Mouse (Mus musculus) gastrocnemius, adult 8-10 months (tissue): ENCODE results near the gene Car5a. TPM values are rescaled to one million over a fixed set of nuclear protein-coding genes. Genes with fewer than 3 reads are reported as not detected.

ENCODE experiments used
- DNase-seq, 2 experiments: peaks; one replicate each; pipeline ENCODE4 v3.0.0; 2022; ENCODE audit warnings: low spot score in 2 of 2
- microRNA-seq: library from miRNA; unstranded; fragments of <30 nt; microRNA quantifications from one replicate; pipeline ENCODE4 v1.2.0, GENCODE M21; 2022
- total RNA-seq, 4 experiments: library from RNA; stranded (reverse); gene quantifications; 2 replicates each; pipeline ENCODE4 v1.2.4; 2022

Gene Car5a
- total RNA-seq, 4 experiments from 2014 or later, result not detected

GRCm38 (mm10) chr8:121881921-121882320 is 62.8 kb downstream of the Car5a start:
- no peak for DNase-seq

DNA sequence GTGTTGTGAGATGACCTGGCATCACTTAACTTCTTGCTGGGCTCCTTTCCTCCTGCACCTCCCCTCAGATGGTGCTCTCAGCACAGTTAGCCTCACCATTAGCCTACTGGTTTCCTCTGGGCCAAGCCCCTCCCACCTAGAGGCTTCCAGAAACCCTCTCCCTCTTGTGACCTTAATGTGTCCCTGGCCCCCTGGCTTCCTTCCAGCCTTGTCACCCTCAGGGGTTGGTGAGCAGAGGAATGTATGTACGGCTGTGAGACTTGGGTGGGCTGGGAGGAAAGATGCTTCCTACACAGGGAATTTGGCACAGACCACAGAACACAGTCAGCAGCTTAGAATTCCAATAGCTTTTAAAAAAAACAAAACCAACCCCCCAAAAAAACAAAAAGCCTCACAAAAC is 63.9 kb downstream of the Car5a start:
- DNase-seq, result no peak

DNA sequence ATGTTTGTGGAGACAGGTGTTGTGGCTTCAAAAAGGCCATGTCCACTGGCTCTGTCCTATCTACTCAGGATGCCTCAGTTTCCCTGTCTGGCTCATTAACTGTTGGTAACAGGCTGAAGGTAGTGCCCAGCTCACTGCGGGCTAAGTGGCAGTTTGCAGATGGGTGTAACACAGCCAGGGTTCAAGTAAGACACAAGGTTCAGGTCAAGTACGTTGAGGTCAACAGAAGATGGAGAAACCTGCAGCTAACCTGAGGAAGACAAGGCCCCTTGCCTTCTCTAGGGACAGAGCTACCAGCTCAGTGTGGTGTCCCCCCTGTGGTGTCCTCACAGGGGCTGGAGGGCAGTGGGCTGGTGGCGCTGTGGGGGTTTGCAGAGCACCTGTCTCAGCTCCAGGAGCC is 65.0 kb downstream of the Car5a start:
- DNase-seq, result no peak

- DNase-seq, result no peak
Observed at GRCm38 (mm10) chr8:121877828-121878480, 66.8 kb downstream of the Car5a start.

GRCm38 (mm10) chr8:121877212-121877611 is 67.5 kb downstream of the Car5a start:
- DNase-seq, result no peak

GRCm38 (mm10) chr8:121875517-121875916 is 69.2 kb downstream of the Car5a start:
- DNase-seq, result no peak

- DNase-seq, result no peak
Observed at GRCm38 (mm10) chr8:121875045-121875444, 69.7 kb downstream of the Car5a start.

DNA sequence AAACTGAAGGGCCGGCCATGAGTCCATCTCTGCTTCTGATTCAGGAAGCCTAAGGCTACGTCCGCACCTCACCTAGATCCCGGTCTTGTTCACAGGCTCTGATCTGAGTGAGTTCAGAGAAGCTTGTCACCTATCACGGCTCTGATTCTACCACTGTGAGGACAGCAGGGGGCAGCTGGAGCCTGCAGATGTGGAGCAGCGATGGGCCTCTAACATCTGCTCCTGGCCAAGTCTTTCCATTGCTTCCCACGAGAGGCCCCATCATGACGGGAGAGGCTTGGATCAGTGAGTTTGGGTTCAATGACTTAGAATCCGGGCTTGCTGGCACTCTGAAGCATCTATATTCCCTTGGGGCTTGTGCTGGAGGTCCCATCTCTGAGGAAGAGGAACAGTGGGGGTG is 70.7 kb downstream of the Car5a start:
- peak in 1 of 2 experiments; percentile 50 for DNase-seq

DNA sequence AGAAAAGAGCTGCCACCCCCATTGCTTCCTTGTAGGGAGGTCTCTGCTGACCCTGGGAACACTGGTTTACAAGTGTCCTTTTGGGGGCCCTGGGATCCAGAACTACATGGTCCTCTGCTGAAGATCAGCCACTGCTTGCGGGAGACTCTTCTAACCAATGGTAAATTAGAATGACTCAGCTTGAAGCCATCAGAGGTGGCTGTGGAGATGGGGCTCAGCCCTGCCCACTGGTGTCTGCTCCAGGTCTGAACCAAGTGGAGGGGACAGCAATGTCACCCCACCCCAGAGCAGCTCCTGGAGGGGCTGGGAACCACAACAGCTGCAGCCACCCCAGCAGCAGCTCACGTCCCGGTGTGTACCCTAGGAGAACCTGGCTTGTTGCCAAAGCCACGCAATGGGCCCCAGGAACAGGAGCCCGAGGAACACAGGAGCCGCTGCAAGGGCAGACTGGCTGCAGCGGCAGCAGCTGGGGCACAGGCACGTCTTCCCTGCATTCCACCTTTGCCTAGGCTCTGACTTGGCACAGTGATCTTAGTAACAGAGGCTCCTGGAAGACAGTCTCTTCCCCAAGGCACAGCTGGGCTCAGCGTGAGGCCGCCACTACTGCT is 72.8 kb downstream of the Car5a start:
- no peak for DNase-seq

GRCm38 (mm10) chr8:121870190-121870589 is 74.5 kb downstream of the Car5a start:
- DNase-seq, result no peak

DNA sequence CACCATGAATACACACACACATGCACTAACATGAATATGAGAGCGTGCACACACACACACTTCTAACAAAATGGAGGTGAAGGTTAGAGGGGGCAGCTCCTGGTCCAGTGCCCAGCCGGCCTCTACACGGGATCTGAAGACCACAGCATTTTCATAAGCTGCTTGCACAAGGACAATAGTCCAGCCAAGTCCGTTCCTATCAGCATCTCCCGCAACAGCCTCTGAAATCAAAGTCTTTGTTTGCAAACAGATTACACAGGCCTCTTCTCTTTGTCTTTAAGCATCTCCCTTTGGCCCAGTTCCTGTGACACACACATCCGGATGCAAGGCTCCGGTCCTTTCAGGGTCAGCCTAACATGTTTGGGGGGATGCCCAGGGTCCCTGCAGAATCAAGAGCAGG is 75.8 kb downstream of the Car5a start:
- DNase-seq, result no peak

- no peak for DNase-seq
Observed at GRCm38 (mm10) chr8:121868196-121868595, 76.5 kb downstream of the Car5a start.

Small RNA genes within 50 kb of the gene (microRNA-seq; reads per million reads assigned to microRNA genes)
- not detected for gene Mir7237

Other genes with a start within 250 kb of the Car5a start
- gene Jph3, start 215.3 kb downstream of the Car5a start, total RNA-seq, result not detected
- gene Klhdc4, start 115.3 kb downstream of the Car5a start, total RNA-seq, result 10 to 100 TPM in 3 of 4 experiments, 1 to 10 TPM in 1; 9.9 to 12.4 (median 11.0) TPM
- gene Slc7a5, start 37.2 kb downstream of the Car5a start, total RNA-seq, result 1 to 10 TPM in 3 of 4 experiments, under 1 TPM in 1; 0.77 to 1.4 (median 1.2) TPM
- 10 to 100 TPM in 1 of 4 experiments, 1 to 10 TPM in 3; 5.4 to 16.0 (median 6.3) TPM for gene Banp, start 4.8 kb upstream of the Car5a start, total RNA-seq